Mouse (Mus musculus) left cerebral cortex, postnatal 25 days (tissue): ENCODE data around the gene Cd3eap. TPM values are rescaled to one million over a fixed set of nuclear protein-coding genes. Genes with fewer than 3 reads are reported as not detected.

Experiments
- DNase-seq, 2 experiments: peaks; one replicate each; pipeline ENCODE4 v3.0.0; 2022; ENCODE audit warnings: low spot score in 2 of 2, mixed read lengths in 1 of 2
- intact Hi-C: fragments of 180-260 bp; cut with DNase I; formaldehyde crosslinking; loops from one replicate; pipeline ENCODE4 v1.15.1; 2025
- total RNA-seq, 2 experiments: library from RNA; stranded (reverse); gene quantifications; 2 replicates each; pipeline ENCODE4 v1.2.3; 2021

Gene Cd3eap
- total RNA-seq, 2 experiments from 2014 or later = 16.6 to 20.0 TPM

GRCm38 (mm10) chr7:19365376-19365775 is 6.1 kb upstream of the Cd3eap start:
- intact Hi-C loops = no loop called here
- DNase-seq = no peak

- peak; percentile 45 to 61 for DNase-seq
- intact Hi-C loops = no loop called here
Measured at GRCm38 (mm10) chr7:19363881-19364280, 4.6 kb upstream of the Cd3eap start.

- no peak for DNase-seq
- intact Hi-C loops = no loop called here
Measured at GRCm38 (mm10) chr7:19362276-19362675, 3.0 kb upstream of the Cd3eap start.

GRCm38 (mm10) chr7:19361720-19362119 is 2.4 kb upstream of the Cd3eap start:
- DNase-seq = peak; percentile 59 to 62
- intact Hi-C loops = no loop called here

- DNase-seq = peak; percentile 90 to 96
- intact Hi-C loops = no loop called here
Measured at GRCm38 (mm10) chr7:19360944-19361343, 1.7 kb upstream of the Cd3eap start.

- DNase-seq = peak; percentile 76 to 86
- intact Hi-C loops = no loop called here
Measured at GRCm38 (mm10) chr7:19359892-19360641, 784 bp upstream of the Cd3eap start.

- intact Hi-C loops = no loop called here
- no peak for DNase-seq
Measured at GRCm38 (mm10) chr7:19358634-19359033, 649 bp downstream of the Cd3eap start.

- intact Hi-C loops = no loop called here
- DNase-seq = no peak
Measured at GRCm38 (mm10) chr7:19357381-19358375, 1.6 kb downstream of the Cd3eap start.

- no peak for DNase-seq
- intact Hi-C loops = no loop called here
Measured at GRCm38 (mm10) chr7:19356311-19356710, 3.0 kb downstream of the Cd3eap start.

GRCm38 (mm10) chr7:19354991-19355390 is 4.3 kb downstream of the Cd3eap start:
- intact Hi-C loops = no loop called here
- no peak for DNase-seq

GRCm38 (mm10) chr7:19350221-19350620 is 9.1 kb downstream of the Cd3eap start:
- DNase-seq = no peak
- intact Hi-C loops = no loop called here

- no peak for DNase-seq
- intact Hi-C loops = no loop called here
Measured at GRCm38 (mm10) chr7:19349188-19349915, 9.9 kb downstream of the Cd3eap start.

- intact Hi-C loops = no loop called here
- DNase-seq = peak; percentile 94 to 98
Measured at GRCm38 (mm10) chr7:19344938-19345471, 14.3 kb downstream of the Cd3eap start.

GRCm38 (mm10) chr7:19344237-19344847 is 14.9 kb downstream of the Cd3eap start, which contains the start of gene Ercc1:
TSS of gene Ercc1 (plus strand) at chr7:19344778.
- DNase-seq = no peak
- intact Hi-C loops = no loop called here

- DNase-seq = peak; percentile 73 to 84
- intact Hi-C loops = loop anchor here (1.0 to 2.0 kb wide), 3 partner anchors 43 to 115 kb away; partner anchors contain the start of gene Opa3
Measured at GRCm38 (mm10) chr7:19343210-19343808, 16.0 kb downstream of the Cd3eap start.

- intact Hi-C loops = loop anchor here (1.0 to 2.0 kb wide), 3 partner anchors 42 to 114 kb away; partner anchors contain the start of gene Opa3
- DNase-seq = peak; percentile 89 to 94
Measured at GRCm38 (mm10) chr7:19342481-19343027, 16.7 kb downstream of the Cd3eap start.

- intact Hi-C loops = loop anchor here (2.0 kb wide), 2 partner anchors 103 to 113 kb away; partner anchors contain the start of gene Opa3
- peak; percentile 54 to 80 for DNase-seq
Measured at GRCm38 (mm10) chr7:19341761-19342409, 17.4 kb downstream of the Cd3eap start.

GRCm38 (mm10) chr7:19341250-19341649 is 18.0 kb downstream of the Cd3eap start:
- intact Hi-C loops = no loop called here
- no peak for DNase-seq
